In genomic region chr15:25769524-25770255, GRCm38 (mm10) we compare ENCODE assay signal across 11 mouse cellular contexts.
DNase-seq lines count a peak whose midpoint lies in the region; ATAC-seq and TF ChIP-seq lines count a peak whose summit lies in the region.
"Had no signal": no experiment of that assay in that cellular context is flagged by ENCODE, and none has a peak within 500 bp of the region (broad histone marks: within the 10 kb centered on the region; RNA-seq: fewer than 3 reads in every experiment).

No protein-coding gene starts in this region.

- H3K27ac ChIP-seq in midbrain, embryonic 13.5 days = 0 out of 2 replicates have a peak overlapping the region, but pooled peaks have one; percentile 51
- no peak overlapping the region for H3K27ac ChIP-seq in midbrain, postnatal 0 days (ENCODE audit: low read depth, low read length)
- H3K27ac ChIP-seq in embryonic facial prominence, embryonic 10.5 days (replicated peaks) = peak overlapping the region; percentile 48
- H3K27ac ChIP-seq in neural tube, embryonic 15.5 days (replicated peaks) = peak overlapping the region; percentile 48; the same call in 1 of the 2 replicates
- H3K27ac ChIP-seq: macrophage; stomach, embryonic 15.5 days had no signal

- peak; percentile 21 for DNase-seq in kidney, adult 11 months
- DNase-seq in kidney, adult 8-10 months = no peak
- no peak for DNase-seq in midbrain, postnatal 0 days (ENCODE audit: low spot score)
- no peak for DNase-seq in embryonic facial prominence, embryonic 10.5 days (ENCODE audit: low spot score)
- DNase-seq in MN1 (ENCODE audit: low spot score) = no peak
- DNase-seq: cerebellum, adult 18-20 months had no signal

- ATAC-seq in midbrain, embryonic 13.5 days = no peak
- no peak for ATAC-seq in midbrain, postnatal 0 days (ENCODE audit: low FRiP score)
- ATAC-seq in neural tube, embryonic 15.5 days (ENCODE audit: low FRiP score) = no peak
- ATAC-seq: inflammation-experienced regulatory T-cells, adult 6 months had no signal

- no peaks in the 10 kb centered on the region for H3K27me3 ChIP-seq in midbrain, embryonic 13.5 days
- H3K27me3 ChIP-seq in midbrain, postnatal 0 days (ENCODE audit: insufficient read depth, low read length) = no peaks in the 10 kb centered on the region
- no peaks in the 10 kb centered on the region for H3K27me3 ChIP-seq in embryonic facial prominence, embryonic 10.5 days (replicated peaks; ENCODE audit: low read depth, poor library complexity, severe bottlenecking)
- no peaks in the 10 kb centered on the region for H3K27me3 ChIP-seq in neural tube, embryonic 15.5 days (replicated peaks)
- H3K27me3 ChIP-seq: stomach, embryonic 15.5 days had no signal

- no peaks in the 10 kb centered on the region for H3K9me3 ChIP-seq in midbrain, embryonic 13.5 days
- H3K9me3 ChIP-seq in midbrain, postnatal 0 days (ENCODE audit: low read length) = no peaks in the 10 kb centered on the region
- H3K9me3 ChIP-seq in embryonic facial prominence, embryonic 10.5 days = no peaks in the 10 kb centered on the region
- H3K9me3 ChIP-seq in neural tube, embryonic 15.5 days (replicated peaks) = no peaks in the 10 kb centered on the region
- H3K9me3 ChIP-seq: stomach, embryonic 15.5 days had no signal

- H3K4me3 ChIP-seq in midbrain, embryonic 13.5 days (replicated peaks) = no peak overlapping the region
- H3K4me3 ChIP-seq in midbrain, postnatal 0 days (ENCODE audit: low read depth, low read length) = no peak overlapping the region
- no peak overlapping the region for H3K4me3 ChIP-seq in embryonic facial prominence, embryonic 10.5 days
- no peak overlapping the region for H3K4me3 ChIP-seq in neural tube, embryonic 15.5 days (replicated peaks)
- H3K4me3 ChIP-seq: stomach, embryonic 15.5 days had no signal

- no peak overlapping the region for H3K4me2 ChIP-seq in midbrain, embryonic 13.5 days (replicated peaks)
- no peak overlapping the region for H3K4me2 ChIP-seq in midbrain, postnatal 0 days (ENCODE audit: low read depth, low read length, poor library complexity, severe bottlenecking)
- no peak overlapping the region for H3K4me2 ChIP-seq in neural tube, embryonic 15.5 days
- H3K4me2 ChIP-seq: stomach, embryonic 15.5 days had no signal

- no peaks in the 10 kb centered on the region for H3K36me3 ChIP-seq in midbrain, embryonic 13.5 days
- no peaks in the 10 kb centered on the region for H3K36me3 ChIP-seq in midbrain, postnatal 0 days (ENCODE audit: insufficient read depth, low read length)
- H3K36me3 ChIP-seq in embryonic facial prominence, embryonic 10.5 days (replicated peaks) = peaks cover 19% of the 10 kb centered on the region
- H3K36me3 ChIP-seq in neural tube, embryonic 15.5 days = no peaks in the 10 kb centered on the region
- H3K36me3 ChIP-seq: stomach, embryonic 15.5 days had no signal

- TF ChIP-seq CTCF in midbrain, postnatal 0 days (IDR thresholded peaks at IDR 0.05) = no peak

- peaks cover 78% of the 10 kb centered on the region for H3K4me1 ChIP-seq in midbrain, embryonic 13.5 days (replicated peaks)
- H3K4me1 ChIP-seq in midbrain, postnatal 0 days (ENCODE audit: insufficient read depth, low read length) = peaks cover 5% of the 10 kb centered on the region; the same call in 1 of the 2 replicates
- peaks cover 77% of the 10 kb centered on the region for H3K4me1 ChIP-seq in embryonic facial prominence, embryonic 10.5 days
- H3K4me1 ChIP-seq in neural tube, embryonic 15.5 days = peaks cover 46% of the 10 kb centered on the region

- H3K9ac ChIP-seq in midbrain, embryonic 13.5 days (replicated peaks) = no peak overlapping the region; the same call in 1 of the 2 replicates
- no peak overlapping the region for H3K9ac ChIP-seq in midbrain, postnatal 0 days (replicated peaks; ENCODE audit: low read length, poor library complexity, severe bottlenecking)
- no peak overlapping the region for H3K9ac ChIP-seq in neural tube, embryonic 15.5 days (replicated peaks)
- H3K9ac ChIP-seq: stomach, embryonic 15.5 days had no signal

- WGBS in midbrain, embryonic 13.5 days = 48% methylated on average over 9 of the region's 9 CpGs
- 49% methylated on average over 9 of the region's 9 CpGs for WGBS in midbrain, postnatal 0 days
- 58% methylated on average over 9 of the region's 9 CpGs for WGBS in embryonic facial prominence, embryonic 10.5 days
- WGBS in neural tube, embryonic 15.5 days = 50% methylated on average over 9 of the region's 9 CpGs
